ENCODE assay signal across 8 mouse cellular contexts in genomic region chr1:133039505-133039949, GRCm38 (mm10). TPM values are rescaled to one million over a fixed set of nuclear protein-coding genes. Genes with fewer than 3 reads are reported as not detected.
DNase-seq lines count a peak whose midpoint lies in the region; ATAC-seq lines count a peak whose summit lies in the region.

No protein-coding gene starts in this region.

- H3K27ac ChIP-seq in hindbrain, embryonic 16.5 days (ENCODE audit: low read depth, low read length), result no peak overlapping the region
- no peak overlapping the region for H3K27ac ChIP-seq in stomach, embryonic 14.5 days (ENCODE audit: low read length)

- H3K4me1 ChIP-seq in hindbrain, embryonic 16.5 days (ENCODE audit: control insufficient read depth, insufficient read depth, low read depth, low read length), result no peaks in the 10 kb centered on the region; the same call in 1 of the 2 replicates
- H3K4me1 ChIP-seq in stomach, embryonic 14.5 days (ENCODE audit: control insufficient read depth, insufficient read depth, low read length), result no peaks in the 10 kb centered on the region

- peak; percentile 30 to 64 for DNase-seq in layer of hippocampus, adult 8-10 months (ENCODE audit: low spot score in 2 of 2)
- no peak for DNase-seq in layer of hippocampus, adult 9-11 months
- DNase-seq in brain, adult 2 months (ENCODE audit: low read depth, low spot score), result peak; percentile 92
- DNase-seq in liver, result peak; percentile 48

- H3K9ac ChIP-seq in hindbrain, embryonic 16.5 days (ENCODE audit: low read depth, low read length), result no peak overlapping the region
- no peak overlapping the region for H3K9ac ChIP-seq in stomach, embryonic 14.5 days (replicated peaks; ENCODE audit: low read depth, low read length)

- H3K36me3 ChIP-seq in hindbrain, embryonic 16.5 days (ENCODE audit: control insufficient read depth, insufficient read depth, low read length), result no peaks in the 10 kb centered on the region
- H3K36me3 ChIP-seq in stomach, embryonic 14.5 days (ENCODE audit: control insufficient read depth, insufficient read depth, low read length), result no peaks in the 10 kb centered on the region

- no peak overlapping the region for H3K4me3 ChIP-seq in hindbrain, embryonic 16.5 days (ENCODE audit: low read length)
- H3K4me3 ChIP-seq in stomach, embryonic 14.5 days (ENCODE audit: low read depth, low read length), result no peak overlapping the region

- H3K9me3 ChIP-seq in hindbrain, embryonic 16.5 days (ENCODE audit: control insufficient read depth, low read length), result no peaks in the 10 kb centered on the region
- no peaks in the 10 kb centered on the region for H3K9me3 ChIP-seq in stomach, embryonic 14.5 days (ENCODE audit: control insufficient read depth, low read depth, low read length)

- peak; percentile 80 for ATAC-seq in erythroid progenitor cell, adult 5-6 weeks (replicated peaks; ENCODE audit: low FRiP score, poor library complexity, severe bottlenecking)
- ATAC-seq in hindbrain, embryonic 16.5 days, result peak; percentile 80
- ATAC-seq in monocyte, adult 5-6 weeks (replicated peaks; ENCODE audit: insufficient number of reproducible peaks, low FRiP score, low TSS enrichment, poor library complexity, severe bottlenecking), result peak; percentile 68
- ATAC-seq in stomach, embryonic 14.5 days (ENCODE audit: insufficient number of reproducible peaks, insufficient read depth, low FRiP score, low read depth), result peak; percentile 67; the same call in 1 of the 2 replicates

- WGBS in hindbrain, embryonic 16.5 days, result 4% methylated on average over 4 of the region's 4 CpGs
- WGBS in stomach, embryonic 14.5 days, result 15% methylated on average over 4 of the region's 4 CpGs

- 0 out of 2 replicates have a peak overlapping the region, but pooled peaks have one; percentile 18 for H3K4me2 ChIP-seq in hindbrain, embryonic 16.5 days (ENCODE audit: low read length)
- H3K4me2 ChIP-seq in stomach, embryonic 14.5 days (replicated peaks; ENCODE audit: low read depth, low read length), result no peak overlapping the region

- no peaks in the 10 kb centered on the region for H3K27me3 ChIP-seq in hindbrain, embryonic 16.5 days (replicated peaks; ENCODE audit: control insufficient read depth, insufficient read depth, low read length)
- no peaks in the 10 kb centered on the region for H3K27me3 ChIP-seq in stomach, embryonic 14.5 days (ENCODE audit: control insufficient read depth, insufficient read depth, low read length)

RNA-seq across cellular contexts. Expression of gene Pik3c2b, which starts 5.9 kb away (rescaled TPM):
- total RNA-seq in layer of hippocampus, adult 8-10 months (2022), result 10 to 100 TPM; 15.9 to 17.6 (median 16.4) TPM
- 2.9 and 3.2 TPM in 2 replicates for total RNA-seq in erythroid progenitor cell, adult 5-6 weeks (2015; ENCODE audit: low replicate concordance)
- 0.23 and 0.90 TPM in 2 replicates for total RNA-seq in erythroid progenitor cell, adult 5-6 weeks (2017; ENCODE audit: low replicate concordance)
- 10.3 and 11.4 TPM in 2 replicates for polyA plus RNA-seq in hindbrain, embryonic 16.5 days (2015; fragmentation: Nextera tagmentation; extraction: Ambion mirVana)
- total RNA-seq in monocyte, adult 5-6 weeks (2017), result 1.4 to 5.4 TPM (median 1.9 TPM) in 3 replicates
- polyA plus RNA-seq in stomach, embryonic 14.5 days (2014; fragmentation: Nextera tagmentation; extraction: Ambion mirVana), result 10.7 and 13.8 TPM in 2 replicates

RNA-seq across cellular contexts. Expression of gene Mdm4, which starts 9.2 kb away (rescaled TPM):
- total RNA-seq in layer of hippocampus, adult 8-10 months (2022), result 100 to 1,000 TPM in 1 of 4 experiments, 10 to 100 TPM in 3; 86.9 to 117 (median 95.4) TPM
- 92.3 and 118 TPM in 2 replicates for total RNA-seq in erythroid progenitor cell, adult 5-6 weeks (2015; ENCODE audit: low replicate concordance)
- 148 and 163 TPM in 2 replicates for total RNA-seq in erythroid progenitor cell, adult 5-6 weeks (2017; ENCODE audit: low replicate concordance)
- 30.2 and 30.3 TPM in 2 replicates for polyA plus RNA-seq in hindbrain, embryonic 16.5 days (2015; fragmentation: Nextera tagmentation; extraction: Ambion mirVana)
- 113 to 271 TPM (median 138 TPM) in 3 replicates for total RNA-seq in monocyte, adult 5-6 weeks (2017)
- 69.7 and 71.6 TPM in 2 replicates for polyA plus RNA-seq in stomach, embryonic 14.5 days (2014; fragmentation: Nextera tagmentation; extraction: Ambion mirVana)
